Mouse (Mus musculus): ENCODE results near the gene Lmbr1l.

The Lmbr1l gene

GRCm38 (mm10) chr15:98870179-98871069 is 47.6 kb downstream of the Lmbr1l start:
- in situ Hi-C loops (cut with MboI, MseI) = loop anchor here (5.0 kb wide), 1 partner anchor 122 kb away; no protein-coding TSS in a partner anchor

- in situ Hi-C loops (cut with MboI, MseI) = loop anchor here (5.0 kb wide), 1 partner anchor 123 kb away; no protein-coding TSS in a partner anchor
Measured at GRCm38 (mm10) chr15:98869342-98870178, 48.5 kb downstream of the Lmbr1l start.

GRCm38 (mm10) chr15:98868346-98869063 is 49.5 kb downstream of the Lmbr1l start:
- in situ Hi-C loops (cut with MboI, MseI) = no loop called here

GRCm38 (mm10) chr15:98867321-98867720 is 50.7 kb downstream of the Lmbr1l start:
- in situ Hi-C loops (cut with MboI, MseI) = no loop called here

- in situ Hi-C loops (cut with MboI, MseI) = no loop called here
Measured at GRCm38 (mm10) chr15:98866501-98866900, 51.5 kb downstream of the Lmbr1l start.

- in situ Hi-C loops (cut with MboI, MseI) = no loop called here
Measured at GRCm38 (mm10) chr15:98865771-98866170, 52.3 kb downstream of the Lmbr1l start.

DNA sequence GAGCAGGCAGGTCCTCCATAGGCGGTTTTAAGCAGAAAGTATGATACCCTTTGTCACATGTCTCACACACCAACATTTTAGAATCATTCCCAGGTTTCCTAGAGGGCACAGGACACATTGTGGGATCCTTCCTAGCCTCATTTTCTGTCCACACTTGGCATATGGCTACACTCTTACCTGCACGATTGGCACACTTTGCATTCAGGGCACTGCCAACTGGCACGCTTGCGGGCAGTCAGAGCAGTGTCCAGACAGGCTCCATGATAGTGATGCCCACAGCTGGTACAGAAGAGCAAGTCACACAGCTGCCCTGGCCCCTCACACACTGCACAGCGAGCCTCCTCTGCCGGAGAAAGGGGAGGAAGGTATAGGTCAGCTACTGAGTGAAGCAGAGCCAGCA is 53.1 kb downstream of the Lmbr1l start:
- in situ Hi-C loops (cut with MboI, MseI) = no loop called here

- in situ Hi-C loops (cut with MboI, MseI) = no loop called here
Measured at GRCm38 (mm10) chr15:98863451-98863958, 54.5 kb downstream of the Lmbr1l start.

DNA sequence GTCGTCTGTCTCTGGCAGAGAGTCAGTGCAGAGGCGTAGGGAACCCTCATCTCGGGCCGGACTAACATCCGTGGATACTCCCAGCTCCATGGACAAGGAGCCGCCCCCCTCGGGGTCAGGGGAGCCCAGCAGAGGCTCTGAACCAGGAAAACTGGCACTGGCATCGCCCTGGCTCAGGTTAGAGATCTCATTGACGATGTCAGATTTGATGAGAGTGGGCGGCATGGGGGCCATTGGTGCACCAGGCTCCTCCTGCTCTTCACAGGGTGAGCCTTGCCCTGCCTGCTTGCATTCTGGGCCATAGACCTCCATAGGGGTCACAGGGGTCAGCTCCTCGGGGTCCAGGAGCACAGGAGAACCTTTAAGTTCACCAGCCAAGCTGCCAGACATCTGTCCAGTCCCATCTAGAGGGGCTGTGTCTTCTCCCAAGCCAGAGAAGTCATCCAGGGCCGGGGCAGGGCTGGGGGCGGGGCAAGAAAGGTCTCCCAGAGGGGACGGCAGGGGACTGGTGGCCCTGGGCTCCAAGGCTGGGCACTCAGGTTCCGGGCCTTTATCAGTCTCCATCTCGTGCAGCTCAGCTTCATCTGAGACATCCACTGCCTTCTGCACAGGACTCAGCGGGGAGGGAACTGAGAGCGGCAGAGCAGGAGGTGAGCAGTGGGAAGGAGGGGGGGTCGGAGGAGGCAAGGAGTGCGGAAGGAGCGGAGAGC is 56.2 kb downstream of the Lmbr1l start:
- in situ Hi-C loops (cut with MboI, MseI) = no loop called here

- in situ Hi-C loops (cut with MboI, MseI) = no loop called here
Measured at GRCm38 (mm10) chr15:98860921-98861320, 57.1 kb downstream of the Lmbr1l start.

DNA sequence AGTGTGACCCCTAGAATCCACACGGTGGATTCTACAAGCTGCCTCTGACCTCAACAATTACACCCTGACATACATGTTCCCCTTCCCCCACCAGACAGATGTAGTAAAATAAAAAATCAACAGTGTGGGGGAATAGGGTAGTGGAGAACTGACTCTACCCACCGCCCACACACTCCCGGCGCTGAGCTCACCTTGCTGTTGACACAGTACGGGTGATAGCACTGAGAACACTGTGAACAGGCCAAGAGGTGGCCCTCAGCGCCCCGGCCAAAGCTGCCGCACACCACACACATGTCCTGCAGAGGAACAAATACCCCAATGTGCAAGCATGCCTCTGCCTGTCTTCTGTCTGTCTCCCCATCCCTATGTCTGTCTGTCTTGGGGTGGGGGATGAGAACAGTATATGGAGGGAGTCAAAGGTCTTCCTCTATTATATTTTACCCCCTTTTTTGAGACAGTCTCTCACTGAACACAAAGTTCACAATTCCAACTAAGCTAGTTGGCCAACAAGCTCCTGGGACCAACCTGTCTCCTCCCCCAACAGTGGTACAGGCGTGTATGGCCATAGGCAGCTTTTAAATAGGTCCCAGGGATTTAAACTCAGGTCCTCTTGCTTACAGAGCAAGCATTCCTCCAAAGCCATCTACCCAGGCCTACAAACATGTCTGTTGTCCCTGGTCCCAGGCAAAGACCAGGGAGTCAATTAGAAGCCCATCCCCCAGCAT is 58.5 kb downstream of the Lmbr1l start:
- in situ Hi-C loops (cut with MboI, MseI) = no loop called here

DNA sequence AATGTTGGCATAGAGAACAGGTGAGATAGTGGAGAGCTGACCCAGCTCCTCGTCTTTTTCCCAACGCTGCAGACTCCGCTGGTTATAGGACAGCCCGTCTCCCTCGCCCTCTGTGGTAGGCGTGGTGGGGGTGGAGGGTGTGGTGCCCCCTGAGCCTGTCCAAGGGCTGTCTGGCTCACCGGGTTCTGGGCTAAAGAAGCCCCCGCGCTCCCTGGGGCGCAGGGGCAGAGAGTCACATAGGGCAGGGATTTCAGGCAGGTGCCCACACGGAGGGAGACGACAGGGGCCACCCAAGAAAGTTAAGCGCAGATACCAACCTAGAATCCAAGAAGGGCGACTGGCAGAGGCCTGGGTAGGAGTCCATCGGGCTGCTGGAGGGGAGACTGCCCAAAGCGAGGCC is 63.8 kb downstream of the Lmbr1l start:
- in situ Hi-C loops (cut with MboI, MseI) = no loop called here

Measured in T-helper 2 cell (primary cell).